Mouse (Mus musculus) large intestine, adult 2 months (tissue): ENCODE measurements around the gene Fryl. TPM values are rescaled to one million over a fixed set of nuclear protein-coding genes. Genes with fewer than 3 reads are reported as not detected.

Experiments used
- DNase-seq: peaks from one replicate; pipeline ENCODE4 v3.0.0-alpha.2; 2012; ENCODE audit warnings: low read depth, low spot score
- WGBS: fragments of 180-500 bp; shearing (Covaris S2); methylation state at CpG from one replicate; pipeline ENCODE4 v1.1.7; 2018; 5-methylcytosine and 5-hydroxymethylcytosine counted together
- polyA plus RNA-seq: library from polyadenylated mRNA; depleted of rRNA; stranded (reverse); fragments of >200 nt; gene quantifications from 2 replicates; pipeline ENCODE4 v1.2.3, GENCODE M21; 2012

Fryl gene
- polyA plus RNA-seq, 1 experiment, result 45.5 TPM

- no peak for DNase-seq
- WGBS, result 72% methylated on average over 5 of the region's 5 CpGs
Observed at GRCm38 (mm10) chr5:73264122-73264521, 7.7 kb upstream of the Fryl start.

- WGBS, result 23% methylated on average over 8 of the region's 8 CpGs
- no peak for DNase-seq
Observed at GRCm38 (mm10) chr5:73257723-73258122, 1.3 kb upstream of the Fryl start.

- DNase-seq, result no peak
- WGBS, result under 1% methylated on average over 11 of the region's 11 CpGs
Observed at GRCm38 (mm10) chr5:73257096-73257495, 677 bp upstream of the Fryl start.

GRCm38 (mm10) chr5:73255321-73256251, 833 bp downstream of the Fryl start:
- WGBS, result under 1% methylated on average over 128 of the region's 129 CpGs
- no peak for DNase-seq

- DNase-seq, result no peak
- WGBS, result 8% methylated on average over 5 of the region's 5 CpGs
Observed at GRCm38 (mm10) chr5:73254660-73255059, 1.8 kb downstream of the Fryl start.

GRCm38 (mm10) chr5:73252739-73253138, 3.7 kb downstream of the Fryl start:
- no peak for DNase-seq

GRCm38 (mm10) chr5:73249341-73249740, 7.1 kb downstream of the Fryl start:
- WGBS, result 85% methylated on average over 4 of the region's 4 CpGs
- DNase-seq, result no peak

- WGBS, result 76% methylated on average over 8 of the region's 8 CpGs
Observed at GRCm38 (mm10) chr5:73248211-73248610, 8.2 kb downstream of the Fryl start.

GRCm38 (mm10) chr5:73246414-73246813, 10.0 kb downstream of the Fryl start:
- 45% methylated on average over 6 of the region's 6 CpGs for WGBS
- DNase-seq, result no peak

More at GRCm38 (mm10) chr5:73248211-73248610, 8.2 kb downstream of the Fryl start:
- no peak for DNase-seq

- WGBS, result 26% methylated on average over 13 of the region's 13 CpGs
- no peak for DNase-seq
Observed at GRCm38 (mm10) chr5:73244403-73244802, 12.0 kb downstream of the Fryl start.

GRCm38 (mm10) chr5:73241966-73242365, 14.5 kb downstream of the Fryl start:
- 67% methylated on average over 8 of the region's 8 CpGs for WGBS
- no peak for DNase-seq

- 66% methylated on average over 10 of the region's 10 CpGs for WGBS
- no peak for DNase-seq
Observed at GRCm38 (mm10) chr5:73241332-73241731, 15.1 kb downstream of the Fryl start.

- WGBS, result 93% methylated on average over 6 of the region's 6 CpGs
- DNase-seq, result no peak
Observed at GRCm38 (mm10) chr5:73240391-73240790, 16.0 kb downstream of the Fryl start.

- no peak for DNase-seq
- 70% methylated on average over 6 of the region's 6 CpGs for WGBS
Observed at GRCm38 (mm10) chr5:73236894-73237334, 19.5 kb downstream of the Fryl start.

- 84% methylated on average over 5 of the region's 5 CpGs for WGBS
- no peak for DNase-seq
Observed at GRCm38 (mm10) chr5:73235201-73235600, 21.2 kb downstream of the Fryl start.

- DNase-seq, result no peak
- WGBS, result 62% methylated on average over 17 of the region's 17 CpGs
Observed at GRCm38 (mm10) chr5:73233018-73233881, 23.2 kb downstream of the Fryl start.

GRCm38 (mm10) chr5:73232267-73232666, 24.2 kb downstream of the Fryl start:
- WGBS, result 78% methylated on average over 9 of the region's 9 CpGs
- no peak for DNase-seq

GRCm38 (mm10) chr5:73231835-73232234, 24.6 kb downstream of the Fryl start:
- DNase-seq, result no peak
- WGBS, result 66% methylated on average over 6 of the region's 6 CpGs

GRCm38 (mm10) chr5:73230171-73230570, 26.2 kb downstream of the Fryl start:
- no peak for DNase-seq
- WGBS, result 72% methylated on average over 4 of the region's 4 CpGs

- no peak for DNase-seq
- 93% methylated on average over 6 of the region's 6 CpGs for WGBS
Observed at GRCm38 (mm10) chr5:73229467-73229866, 27.0 kb downstream of the Fryl start.
